Mouse (Mus musculus) forebrain, embryonic 12.5 days (tissue): ENCODE measurements around the gene Xpnpep1. TPM values are rescaled to one million over a fixed set of nuclear protein-coding genes. Genes with fewer than 3 reads are reported as not detected.

ENCODE experiments used
- ATAC-seq: fragments of 200-750 bp; cut with Nextera tagmentation; 2 replicates; pipeline ENCODE4 v1.8.0; 2017; ENCODE audit warnings: moderate TSS enrichment; ENCODE audit not compliant: low FRiP score
- H3K27ac ChIP-seq: fragments of 300-500 bp; sonication (generic); 2 replicates; pipeline ENCODE4 v1.5.1; 2016; ENCODE audit warnings: mild to moderate bottlenecking
- H3K27me3 ChIP-seq: fragments of 300-500 bp; sonication (generic); 2 replicates; pipeline ENCODE4 v1.6.1; 2016; ENCODE audit warnings: mild to moderate bottlenecking
- H3K36me3 ChIP-seq: fragments of 300-500 bp; sonication (generic); replicated peaks from 2 replicates; pipeline ENCODE4 v1.6.1; 2016; ENCODE audit warnings: mild to moderate bottlenecking
- H3K4me1 ChIP-seq: fragments of 300-500 bp; sonication (generic); 2 replicates; pipeline ENCODE4 v1.6.1; 2016
- H3K4me2 ChIP-seq: fragments of 300-500 bp; sonication (generic); 2 replicates; pipeline ENCODE4 v1.6.1; 2016; ENCODE audit warnings: mild to moderate bottlenecking, moderate library complexity
- H3K4me3 ChIP-seq: fragments of 300-500 bp; sonication (generic); replicated peaks from 2 replicates; pipeline ENCODE4 v1.5.1; 2016; ENCODE audit warnings: mild to moderate bottlenecking
- H3K9ac ChIP-seq: fragments of 300-500 bp; sonication (generic); 2 replicates; pipeline ENCODE4 v1.6.1; 2016; ENCODE audit warnings: mild to moderate bottlenecking
- H3K9me3 ChIP-seq: fragments of 300-500 bp; sonication (generic); 2 replicates; pipeline ENCODE4 v1.6.1; 2016
- WGBS: fragments of 180-500 bp; shearing (Covaris S2); methylation state at CpG from one replicate; pipeline ENCODE4 v1.1.7; 2016; 5-methylcytosine and 5-hydroxymethylcytosine counted together
- polyA plus RNA-seq: library from polyadenylated mRNA; unstranded; fragments of >200 nt; fragmentation: Nextera tagmentation; extraction: Ambion mirVana; gene quantifications from 2 replicates; pipeline ENCODE4 v1.2.1, GENCODE M21; 2016

Gene Xpnpep1
- polyA plus RNA-seq, 1 experiment from 2014 or later: 140 TPM

DNA sequence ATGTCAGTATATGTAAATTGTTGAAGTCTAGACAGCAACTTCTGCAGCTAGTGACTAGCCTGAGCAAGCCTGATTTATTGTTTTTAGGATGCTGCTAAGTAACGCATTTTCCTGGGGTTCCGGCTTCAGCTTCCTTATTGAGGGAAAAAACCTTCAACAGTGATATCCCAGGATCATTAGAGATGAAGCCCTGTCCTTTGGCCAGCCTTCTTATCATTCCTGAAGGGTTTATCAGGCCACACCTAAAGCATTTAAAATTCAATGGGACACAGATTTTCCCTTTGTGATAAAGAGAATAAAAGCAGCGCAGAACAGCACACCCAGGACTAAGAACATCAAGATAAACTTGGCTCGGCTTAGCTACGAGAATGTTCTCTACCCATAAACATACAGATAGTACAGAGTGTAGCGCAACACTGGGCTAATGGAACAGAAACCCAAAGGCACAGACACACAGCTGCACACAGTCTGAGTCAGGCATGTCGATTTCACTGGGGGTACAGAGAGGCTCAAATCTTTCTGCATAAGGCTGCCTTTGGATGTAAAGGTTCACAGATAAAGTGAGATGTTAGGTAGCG, 17.9 kb downstream of the Xpnpep1 start:
- Histone ChIP-seq H3K9me3 (no peaks in the 10 kb centered on the region), H3K36me3 (peaks cover 40% of the 10 kb centered on the region), H3K9ac (no peak overlapping the region), H3K4me3 (no peak overlapping the region), H3K4me2 (no peak overlapping the region), H3K27me3 (no peaks in the 10 kb centered on the region), H3K4me1 (0 out of 2 replicates have a peak, but pooled peaks cover 4% of the 10 kb centered on the region), H3K27ac (no peak overlapping the region)
- no peak for ATAC-seq
- WGBS: 90% methylated on average over 8 of the region's 8 CpGs

GRCm38 (mm10) chr19:53021537-53021936, 18.5 kb downstream of the Xpnpep1 start:
- WGBS: 89% methylated on average over 10 of the region's 10 CpGs
- peaks cover 36% of the 10 kb centered on the region for H3K36me3 ChIP-seq

DNA sequence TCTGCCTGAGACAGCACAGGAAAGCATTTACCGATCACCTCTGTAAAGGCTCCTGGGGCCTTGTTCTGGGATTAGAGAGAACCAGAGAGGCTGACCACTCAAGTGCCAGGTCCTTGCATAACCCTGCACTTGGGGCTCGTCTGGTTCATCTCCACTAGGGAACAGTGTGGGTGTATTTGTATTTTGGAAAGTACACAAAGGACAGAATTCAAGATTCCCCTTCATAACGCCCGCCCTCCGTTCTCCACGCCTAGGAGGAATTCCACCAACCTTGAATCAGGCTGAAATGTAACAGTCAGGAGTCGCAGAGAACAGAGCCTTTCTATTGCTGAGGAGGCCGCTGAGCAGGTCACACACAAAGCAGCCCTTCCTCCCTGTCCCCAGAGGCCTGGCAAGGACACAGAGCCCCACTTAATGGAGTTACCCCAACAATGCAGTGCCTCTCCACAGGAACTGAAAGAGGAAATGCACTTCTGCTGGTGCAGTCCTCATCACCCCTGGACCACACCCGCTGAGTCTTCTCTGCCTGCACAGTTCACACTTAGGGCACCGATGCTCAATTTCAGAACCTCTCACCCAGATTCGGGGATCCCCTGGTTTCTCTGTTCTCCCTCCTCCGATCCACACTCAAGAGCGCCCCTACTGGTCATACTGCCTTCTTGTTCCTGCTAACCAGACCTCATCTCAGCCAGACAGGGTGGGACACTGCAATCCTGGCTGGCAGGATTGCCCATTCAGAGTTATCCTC, 20.1 kb downstream of the Xpnpep1 start:
- no peak overlapping the region for H3K4me3 ChIP-seq
- no peak overlapping the region for H3K9ac ChIP-seq
- peaks cover 10% of the 10 kb centered on the region for H3K4me1 ChIP-seq
- no peak overlapping the region for H3K4me2 ChIP-seq
- H3K9me3 ChIP-seq: no peaks in the 10 kb centered on the region
- H3K36me3 ChIP-seq: peaks cover 33% of the 10 kb centered on the region
- 70% methylated on average over 13 of the region's 13 CpGs for WGBS
- no peak for ATAC-seq
- H3K27ac ChIP-seq: no peak overlapping the region
- H3K27me3 ChIP-seq: no peaks in the 10 kb centered on the region

More at GRCm38 (mm10) chr19:53021537-53021936, 18.5 kb downstream of the Xpnpep1 start:
- Histone ChIP-seq H3K9ac (no peak overlapping the region), H3K9me3 (no peaks in the 10 kb centered on the region), H3K27me3 (no peaks in the 10 kb centered on the region), H3K4me1 (0 out of 2 replicates have a peak, but pooled peaks cover 4% of the 10 kb centered on the region), H3K27ac (no peak overlapping the region), H3K4me2 (no peak overlapping the region), H3K4me3 (no peak overlapping the region)
- no peak for ATAC-seq

DNA sequence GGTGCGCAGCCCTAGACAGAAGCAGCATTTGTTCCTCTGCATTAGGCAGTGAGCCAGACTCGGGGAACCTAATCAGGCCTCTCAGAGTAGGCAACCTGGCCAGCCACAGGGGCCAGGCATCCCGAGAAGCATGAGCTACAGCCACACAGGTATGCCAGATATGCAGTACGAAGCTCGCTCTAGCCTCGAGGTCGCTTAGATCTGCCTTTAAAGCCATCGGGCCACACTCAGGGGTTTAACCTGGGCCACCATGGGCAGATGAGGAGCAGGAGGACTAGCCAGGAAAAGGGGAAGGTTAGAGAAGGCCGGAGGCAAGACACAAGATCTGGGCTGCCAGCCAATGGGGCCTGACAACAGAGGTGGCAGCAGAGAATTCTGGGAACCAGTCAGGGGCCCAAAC, 22.1 kb downstream of the Xpnpep1 start:
- Histone ChIP-seq H3K27me3 (no peaks in the 10 kb centered on the region), H3K4me1 (peaks cover 13% of the 10 kb centered on the region), H3K27ac (no peak overlapping the region), H3K36me3 (peaks cover 18% of the 10 kb centered on the region), H3K9me3 (no peaks in the 10 kb centered on the region), H3K9ac (no peak overlapping the region), H3K4me2 (no peak overlapping the region), H3K4me3 (no peak overlapping the region)
- ATAC-seq: no peak
- 90% methylated on average over 9 of the region's 9 CpGs for WGBS

DNA sequence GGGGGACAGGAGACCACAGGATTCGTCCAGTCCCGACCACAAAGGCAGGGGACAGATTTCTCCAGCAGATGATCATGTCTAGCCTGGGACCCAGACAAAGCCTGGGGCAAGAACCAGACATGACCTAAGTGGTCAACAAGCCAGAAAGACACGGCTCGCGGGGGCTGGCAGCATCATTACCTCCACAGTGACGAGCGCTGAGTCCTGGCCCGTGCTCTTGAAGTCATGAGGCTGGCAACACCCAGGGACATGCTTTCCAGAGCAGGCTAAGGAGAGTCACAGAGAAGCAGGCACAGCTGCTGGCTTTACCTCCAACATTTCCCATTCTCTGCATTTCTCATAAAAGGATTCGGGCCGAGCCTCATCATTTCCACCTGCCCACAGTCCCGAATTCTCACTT, 22.8 kb downstream of the Xpnpep1 start:
- Histone ChIP-seq H3K9me3 (no peaks in the 10 kb centered on the region), H3K27me3 (no peaks in the 10 kb centered on the region), H3K27ac (no peak overlapping the region), H3K4me2 (no peak overlapping the region), H3K4me3 (no peak overlapping the region), H3K9ac (no peak overlapping the region), H3K36me3 (peaks cover 13% of the 10 kb centered on the region), H3K4me1 (peaks cover 13% of the 10 kb centered on the region)
- no peak for ATAC-seq
- WGBS: 87% methylated on average over 11 of the region's 11 CpGs

DNA sequence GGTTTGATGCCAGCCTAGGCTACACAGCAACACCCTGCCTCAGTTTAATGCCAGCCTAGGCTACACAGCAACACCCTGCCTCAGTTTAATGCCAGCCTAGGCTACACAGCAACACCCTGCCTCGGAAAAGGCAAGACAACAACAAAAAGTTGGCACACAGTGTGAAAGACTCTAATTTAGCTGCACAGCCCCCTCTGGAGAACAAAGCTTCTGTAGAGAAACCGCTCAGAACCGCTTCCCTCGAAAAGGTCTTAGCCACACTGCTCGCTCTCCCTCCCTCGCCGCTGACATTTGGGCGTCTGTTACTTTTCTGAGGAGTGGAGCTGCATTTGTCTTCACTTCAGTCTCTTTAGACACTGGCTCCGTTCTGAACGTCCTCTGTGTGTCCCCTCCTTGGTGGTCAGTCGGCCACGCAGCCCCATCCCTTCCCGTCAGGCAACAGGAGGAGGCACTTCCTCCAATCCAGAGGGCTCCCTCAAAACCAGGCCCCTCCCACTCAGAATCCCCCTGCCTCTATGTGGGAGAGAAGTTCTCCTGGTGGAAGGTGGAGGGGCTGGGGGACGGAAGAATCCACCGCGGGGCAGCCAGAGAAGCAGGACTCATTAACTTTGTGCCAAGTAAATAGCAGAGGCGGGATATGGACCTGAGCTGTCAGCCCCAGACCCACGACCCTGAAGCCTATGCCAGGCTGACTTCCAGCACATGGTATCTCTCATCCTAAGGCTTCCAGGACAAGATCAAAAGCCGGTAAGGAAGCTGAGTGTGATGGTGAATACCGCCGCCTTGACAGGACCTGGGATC, 24.9 kb downstream of the Xpnpep1 start:
- no peaks in the 10 kb centered on the region for H3K27me3 ChIP-seq
- peaks cover 24% of the 10 kb centered on the region for H3K36me3 ChIP-seq
- H3K9ac ChIP-seq: no peak overlapping the region
- WGBS: 54% methylated on average over 21 of the region's 21 CpGs
- H3K27ac ChIP-seq: no peak overlapping the region
- ATAC-seq: peak; percentile 40; the same call in 1 of the 2 replicates
- H3K4me1 ChIP-seq: peaks cover 12% of the 10 kb centered on the region
- H3K9me3 ChIP-seq: no peaks in the 10 kb centered on the region
- H3K4me3 ChIP-seq: no peak overlapping the region
- peak overlapping the region; percentile 26 for H3K4me2 ChIP-seq

DNA sequence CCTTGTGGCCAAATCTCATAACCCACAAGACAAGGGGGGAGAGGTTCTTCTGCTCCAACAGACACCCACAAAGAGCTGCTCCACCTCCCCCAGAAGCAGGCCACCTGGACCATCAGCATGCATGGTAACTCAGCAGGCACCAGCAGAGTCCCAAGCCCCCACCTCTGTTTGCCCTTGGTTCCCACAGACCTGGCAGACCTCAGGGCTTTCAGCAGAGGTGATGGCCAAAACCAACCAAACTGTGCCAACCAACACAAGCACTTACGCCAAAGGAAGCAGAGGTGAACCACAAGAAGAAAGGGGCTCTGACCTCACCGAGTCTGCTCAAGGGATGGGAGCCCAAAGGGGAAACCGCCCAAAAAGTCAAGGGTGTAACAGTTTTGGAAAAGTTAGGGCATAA, 26.3 kb downstream of the Xpnpep1 start:
- 96% methylated on average over 3 of the region's 3 CpGs for WGBS

DNA sequence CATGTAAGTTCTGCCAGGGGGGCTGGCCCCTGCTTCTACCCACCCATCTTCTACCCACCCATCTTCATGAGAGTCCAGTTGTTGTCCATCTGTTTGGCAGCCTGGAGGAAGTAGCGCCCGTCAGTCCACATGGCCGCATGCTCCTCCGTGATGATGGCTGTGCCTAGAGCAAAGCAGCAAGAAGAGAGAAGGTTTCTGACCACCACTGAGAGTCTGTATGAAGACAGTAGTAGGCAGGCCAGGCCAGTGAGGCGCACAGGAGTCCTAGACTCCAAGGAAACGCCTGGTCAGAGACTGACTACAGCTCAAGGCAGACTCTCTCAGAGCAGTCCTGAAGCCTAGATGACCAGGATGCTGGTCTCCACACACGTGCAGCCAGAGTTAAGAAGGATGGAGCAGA, 26.7 kb downstream of the Xpnpep1 start:
- H3K27me3 ChIP-seq: no peaks in the 10 kb centered on the region
- no peaks in the 10 kb centered on the region for H3K9me3 ChIP-seq

More for the DNA sequence above, 26.3 kb downstream of the Xpnpep1 start:
- ATAC-seq: no peak
- no peak overlapping the region for H3K4me3 ChIP-seq
- no peaks in the 10 kb centered on the region for H3K9me3 ChIP-seq
- no peak overlapping the region for H3K9ac ChIP-seq
- H3K4me2 ChIP-seq: no peak overlapping the region
- H3K27me3 ChIP-seq: no peaks in the 10 kb centered on the region
- H3K27ac ChIP-seq: no peak overlapping the region
- H3K36me3 ChIP-seq: peaks cover 38% of the 10 kb centered on the region
- peaks cover 9% of the 10 kb centered on the region for H3K4me1 ChIP-seq

DNA sequence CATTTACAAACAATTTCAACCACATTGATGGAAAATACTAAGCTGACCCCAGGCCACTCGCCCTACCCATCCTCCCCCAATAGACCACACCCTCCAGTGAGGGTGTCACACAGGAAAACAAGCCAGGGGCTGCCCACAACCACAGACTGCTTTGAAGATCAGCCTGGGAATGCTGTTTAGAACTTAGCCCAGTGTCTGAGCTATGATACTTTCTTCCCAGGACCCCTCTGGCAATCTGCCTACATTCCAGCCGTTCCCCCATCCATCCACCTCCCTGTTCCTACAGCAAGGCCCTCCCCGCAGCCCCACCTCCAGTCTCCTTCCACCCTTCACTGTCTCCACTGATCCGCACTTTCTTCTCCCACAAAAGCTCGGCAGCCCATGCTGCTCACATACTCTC, 29.1 kb downstream of the Xpnpep1 start:
- Histone ChIP-seq H3K27me3 (no peaks in the 10 kb centered on the region), H3K4me3 (no peak overlapping the region), H3K36me3 (peaks cover 62% of the 10 kb centered on the region), H3K4me1 (peaks cover 11% of the 10 kb centered on the region), H3K9ac (no peak overlapping the region), H3K27ac (no peak overlapping the region), H3K9me3 (no peaks in the 10 kb centered on the region), H3K4me2 (no peak overlapping the region)
- WGBS: 83% methylated on average over 5 of the region's 5 CpGs
- ATAC-seq: no peak

More for the DNA sequence above, 26.7 kb downstream of the Xpnpep1 start:
- Histone ChIP-seq H3K4me1 (peaks cover 9% of the 10 kb centered on the region), H3K4me2 (no peak overlapping the region), H3K4me3 (no peak overlapping the region), H3K36me3 (peaks cover 40% of the 10 kb centered on the region), H3K27ac (no peak overlapping the region), H3K9ac (no peak overlapping the region)
- ATAC-seq: no peak
- 87% methylated on average over 7 of the region's 7 CpGs for WGBS

DNA sequence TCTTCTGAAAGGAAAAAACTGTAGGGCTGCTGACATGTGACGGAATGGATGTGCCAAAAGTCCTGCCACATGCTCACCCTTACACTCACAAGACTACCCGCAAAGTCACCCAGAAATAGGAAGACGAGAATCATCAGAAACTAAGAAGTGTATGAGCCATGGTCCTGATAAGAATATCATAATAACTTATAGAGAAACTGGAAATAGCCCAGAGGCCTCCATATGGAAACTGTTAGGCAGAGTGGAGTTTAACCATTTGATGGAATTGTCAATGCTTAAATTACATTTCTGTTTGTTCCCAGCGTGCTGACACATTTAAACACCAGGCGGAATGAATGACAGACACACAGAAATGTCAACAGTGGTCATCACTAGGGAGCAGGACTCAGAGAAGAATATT, 31.1 kb downstream of the Xpnpep1 start:
- no peak overlapping the region for H3K9ac ChIP-seq
- H3K4me1 ChIP-seq: 0 out of 2 replicates have a peak, but pooled peaks cover 3% of the 10 kb centered on the region
- H3K9me3 ChIP-seq: no peaks in the 10 kb centered on the region
- 0 out of 2 replicates have a peak overlapping the region, but pooled peaks have one; percentile 31 for H3K27ac ChIP-seq
- no peaks in the 10 kb centered on the region for H3K27me3 ChIP-seq
- no peak for ATAC-seq
- peaks cover 82% of the 10 kb centered on the region for H3K36me3 ChIP-seq
- no peak overlapping the region for H3K4me2 ChIP-seq
- WGBS: 83% methylated on average over 5 of the region's 5 CpGs
- no peak overlapping the region for H3K4me3 ChIP-seq

GRCm38 (mm10) chr19:53008020-53008705, 31.9 kb downstream of the Xpnpep1 start:
- Histone ChIP-seq H3K4me3 (no peak overlapping the region), H3K4me1 (0 out of 2 replicates have a peak, but pooled peaks cover 3% of the 10 kb centered on the region), H3K9ac (no peak overlapping the region), H3K27me3 (no peaks in the 10 kb centered on the region), H3K9me3 (no peaks in the 10 kb centered on the region), H3K36me3 (peaks cover 87% of the 10 kb centered on the region), H3K4me2 (no peak overlapping the region), H3K27ac (0 out of 2 replicates have a peak overlapping the region, but pooled peaks have one; percentile 31)
- WGBS: 64% methylated on average over 6 of the region's 6 CpGs
- 0 out of 2 replicates have a peak, but pooled peaks have one; percentile 56 for ATAC-seq

DNA sequence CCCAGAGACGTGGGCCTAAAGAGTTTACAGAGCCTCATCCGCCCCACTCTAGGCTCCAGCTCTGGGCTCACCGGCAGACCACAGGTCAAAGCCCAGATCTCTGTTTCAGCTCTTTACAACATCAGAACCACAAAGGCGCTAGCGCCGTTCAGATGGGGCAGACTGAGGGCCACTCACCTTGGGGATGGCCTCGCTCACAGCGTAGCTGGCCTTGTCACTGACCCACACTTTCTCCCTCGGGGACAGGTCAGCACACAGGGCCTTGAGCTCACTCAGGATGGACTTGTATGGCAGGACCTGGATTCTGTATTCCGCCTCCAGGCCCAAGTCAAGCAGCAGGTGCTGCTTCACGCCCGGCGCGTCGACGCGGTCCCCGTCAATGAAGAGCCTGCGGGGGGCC, 34.0 kb downstream of the Xpnpep1 start:
- no peak overlapping the region for H3K9ac ChIP-seq
- H3K4me3 ChIP-seq: no peak overlapping the region
- H3K4me1 ChIP-seq: 0 out of 2 replicates have a peak, but pooled peaks cover 3% of the 10 kb centered on the region
- H3K9me3 ChIP-seq: no peaks in the 10 kb centered on the region
- H3K4me2 ChIP-seq: no peak overlapping the region
- 94% methylated on average over 19 of the region's 19 CpGs for WGBS
- ATAC-seq: no peak
- no peaks in the 10 kb centered on the region for H3K27me3 ChIP-seq
- peaks cover 93% of the 10 kb centered on the region for H3K36me3 ChIP-seq
- H3K27ac ChIP-seq: no peak overlapping the region
